Mouse (Mus musculus): ENCODE measurements around the gene Mfap5.

- TF ChIP-seq CTCF (IDR thresholded peaks at IDR 0.05; ENCODE audit: control insufficient read depth, insufficient read depth, insufficient replicate concordance, low read depth, low read length), result no peak
- TF ChIP-seq POLR2A (IDR thresholded peaks at IDR 0.05; ENCODE audit: control insufficient read depth, low read depth, low read length), result no peak
These were observed 11.7 kb upstream of the Mfap5 start for GRCm38 (mm10) chr6:122493799-122494472.

Measured in testis, adult 2 months (tissue).